Mouse (Mus musculus): Measurements from ENCODE around the gene Trim21.

DNA sequence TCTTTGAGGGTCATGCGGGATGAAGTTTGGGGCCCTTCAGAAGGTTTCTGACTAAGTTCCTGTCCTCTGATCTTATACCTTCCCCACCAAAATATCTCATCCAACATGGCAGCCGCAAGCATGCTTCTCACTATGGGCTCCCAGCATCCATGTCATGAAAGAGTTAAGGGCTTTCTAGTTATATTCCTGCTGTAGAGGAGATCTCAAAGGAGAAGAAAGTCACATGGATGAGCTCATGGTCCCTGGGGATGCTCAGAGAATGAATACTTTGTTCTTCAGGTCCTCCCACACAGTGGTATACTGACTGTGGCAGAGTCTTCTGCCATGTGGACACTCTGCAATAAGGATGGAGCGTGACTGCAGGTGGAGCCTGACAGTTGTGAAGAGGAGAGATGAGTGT, 15.7 kb downstream of the Trim21 start, which contains the start of gene Olfr549:
- TF ChIP-seq POLR2A (IDR thresholded peaks at IDR 0.05; ENCODE audit: control insufficient read depth, low read depth, low read length) (no peak), CTCF (IDR thresholded peaks at IDR 0.05; ENCODE audit: control insufficient read depth, insufficient read depth, insufficient replicate concordance, low read depth, low read length) (no peak)
